Mouse (Mus musculus) stomach, postnatal 0 days (tissue): ENCODE measurements around the gene Nckap5l. TPM values are rescaled to one million over a fixed set of nuclear protein-coding genes. Genes with fewer than 3 reads are reported as not detected.

Experiments
- ATAC-seq: fragments of 200-750 bp; cut with Nextera tagmentation; 2 replicates; pipeline ENCODE4 v1.8.0; 2017; ENCODE audit not compliant: low FRiP score, low TSS enrichment
- DNase-seq: peaks from one replicate; pipeline ENCODE4 v3.0.0-alpha.2; 2016; ENCODE audit warnings: low spot score
- H3K27ac ChIP-seq: fragments of 300-500 bp; sonication (generic); replicated peaks from 2 replicates; pipeline ENCODE4 v1.5.1; 2014; ENCODE audit warnings: mild to moderate bottlenecking, control low read depth
- H3K27me3 ChIP-seq: fragments of 300-500 bp; sonication (generic); 2 replicates; pipeline ENCODE4 v1.6.1; 2014; ENCODE audit warnings: low read length; ENCODE audit not compliant: control insufficient read depth, insufficient read depth
- H3K36me3 ChIP-seq: fragments of 300-500 bp; sonication (generic); 2 replicates; pipeline ENCODE4 v1.6.1; 2014; ENCODE audit warnings: low read length, mixed read lengths; ENCODE audit not compliant: control insufficient read depth, insufficient read depth
- H3K4me1 ChIP-seq: fragments of 300-500 bp; sonication (generic); replicated peaks from 2 replicates; pipeline ENCODE4 v1.6.1; 2014; ENCODE audit warnings: antibody characterized with exemption; ENCODE audit not compliant: control insufficient read depth, insufficient read depth
- H3K4me2 ChIP-seq: fragments of 300-500 bp; sonication (generic); replicated peaks from 2 replicates; pipeline ENCODE4 v1.6.1; 2014; ENCODE audit warnings: low read depth, mild to moderate bottlenecking, control low read depth, moderate library complexity
- H3K4me3 ChIP-seq: fragments of 300-500 bp; sonication (generic); 2 replicates; pipeline ENCODE4 v1.5.1; 2014; ENCODE audit warnings: low read depth, low read length, control low read depth
- H3K9ac ChIP-seq: fragments of 300-500 bp; sonication (generic); 2 replicates; pipeline ENCODE4 v1.6.1; 2014; ENCODE audit warnings: mild to moderate bottlenecking, low read length, control low read depth, mixed read lengths
- H3K9me3 ChIP-seq: fragments of 300-500 bp; sonication (generic); 2 replicates; pipeline ENCODE4 v1.6.1; 2016; ENCODE audit warnings: low read length; ENCODE audit not compliant: control insufficient read depth
- CTCF ChIP-seq: IDR thresholded peaks from 2 replicates; pipeline ENCODE4 v1.5.1; 2016; ENCODE audit warnings: antibody characterized with exemption, low read depth, mild to moderate bottlenecking, moderate library complexity
- EP300 ChIP-seq: optimal IDR thresholded peaks from 2 replicates; pipeline ENCODE3; 2016; ENCODE audit warnings: antibody characterized with exemption
- WGBS: fragments of 180-500 bp; shearing (Covaris S2); extraction: QIAGEN DNeasy Blood & Tissue Kit; methylation state at CpG from one replicate; pipeline ENCODE4 v1.1.7; 2014; 5-methylcytosine and 5-hydroxymethylcytosine counted together
- polyA plus RNA-seq: library from polyadenylated mRNA; unstranded; fragments of >200 nt; fragmentation: Nextera tagmentation; extraction: Ambion mirVana; gene quantifications from 2 replicates; pipeline ENCODE4 v1.2.1, GENCODE M21; 2015

The Nckap5l gene
- polyA plus RNA-seq, 1 experiment from 2014 or later = 2.1 TPM

DNA sequence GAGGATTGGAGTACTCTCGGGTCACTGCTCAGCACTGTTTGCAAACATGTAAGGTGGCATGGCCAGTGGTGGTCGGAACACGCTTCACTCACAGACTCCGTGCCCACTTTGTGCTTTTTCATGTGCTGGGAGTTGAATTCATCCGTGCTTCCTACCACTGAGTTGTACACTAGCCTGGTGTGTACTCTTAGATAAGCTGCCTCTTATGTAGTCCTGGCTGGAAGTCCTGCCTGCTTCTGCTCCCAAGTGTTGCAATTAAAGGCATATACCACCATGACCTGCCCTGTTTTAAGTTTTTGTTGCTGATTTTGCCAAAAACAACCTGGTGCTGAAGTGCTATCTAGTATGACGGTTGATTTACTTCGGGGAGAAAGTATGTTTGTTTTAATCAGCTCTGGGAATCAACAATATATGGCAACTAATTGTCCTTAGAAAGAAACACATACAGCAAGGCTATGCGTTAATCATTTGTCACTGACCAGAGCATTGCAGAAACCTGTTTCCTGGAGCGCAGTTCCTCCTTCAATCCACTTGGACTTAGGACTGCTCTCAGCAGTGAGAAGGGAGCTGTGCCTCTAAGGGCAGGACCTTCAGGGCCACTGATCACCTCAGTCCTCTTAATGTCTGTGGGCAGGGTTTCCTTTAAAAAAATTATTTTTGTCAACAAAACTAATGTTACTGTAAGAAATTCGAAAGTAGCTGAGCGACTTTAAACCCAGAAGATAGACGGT is 54.2 kb downstream of the Nckap5l start:
- no peak for TF ChIP-seq EP300
- no peak for TF ChIP-seq CTCF
- Histone ChIP-seq H3K27ac (peak overlapping the region; percentile 13), H3K4me2 (no peak overlapping the region), H3K9me3 (no peaks in the 10 kb centered on the region), H3K9ac (no peak overlapping the region), H3K4me1 (no peaks in the 10 kb centered on the region), H3K4me3 (no peak overlapping the region), H3K36me3 (peaks cover 28% of the 10 kb centered on the region), H3K27me3 (no peaks in the 10 kb centered on the region)
- 74% methylated on average over 12 of the region's 12 CpGs for WGBS
- ATAC-seq (peak; percentile 79), DNase-seq (no peak)

DNA sequence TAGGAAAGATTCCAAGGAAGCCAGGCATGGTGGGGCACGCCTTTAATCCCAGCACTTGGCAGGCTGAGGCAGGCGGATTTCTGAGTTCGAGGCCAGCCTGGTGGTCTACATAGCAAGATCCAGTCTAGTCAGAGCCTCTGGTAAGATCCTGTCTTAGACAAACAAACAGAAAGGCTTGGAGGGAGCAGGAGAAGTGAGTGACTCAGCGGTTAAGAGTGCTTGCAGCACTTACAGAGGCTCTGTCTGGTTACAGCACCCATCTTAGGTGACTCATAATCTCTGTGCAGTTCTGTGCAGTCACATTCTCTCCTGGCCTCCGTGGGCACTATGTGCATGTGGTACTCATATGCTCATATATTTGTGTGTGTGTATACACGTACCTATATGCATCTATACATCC is 56.9 kb downstream of the Nckap5l start:
- no peak overlapping the region for H3K4me2 ChIP-seq
- H3K4me1 ChIP-seq = 0 out of 2 replicates have a peak, but pooled peaks cover 2% of the 10 kb centered on the region
- peak; percentile 74 for ATAC-seq
- H3K9me3 ChIP-seq = no peaks in the 10 kb centered on the region
- no peak for DNase-seq
- TF ChIP-seq CTCF = no peak
- no peak for TF ChIP-seq EP300
- no peak overlapping the region for H3K27ac ChIP-seq
- H3K27me3 ChIP-seq = no peaks in the 10 kb centered on the region
- no peak overlapping the region for H3K9ac ChIP-seq
- no peak overlapping the region for H3K4me3 ChIP-seq
- WGBS = 63% methylated on average over 6 of the region's 6 CpGs
- peaks cover 10% of the 10 kb centered on the region; the same call in 1 of the 2 replicates for H3K36me3 ChIP-seq

DNA sequence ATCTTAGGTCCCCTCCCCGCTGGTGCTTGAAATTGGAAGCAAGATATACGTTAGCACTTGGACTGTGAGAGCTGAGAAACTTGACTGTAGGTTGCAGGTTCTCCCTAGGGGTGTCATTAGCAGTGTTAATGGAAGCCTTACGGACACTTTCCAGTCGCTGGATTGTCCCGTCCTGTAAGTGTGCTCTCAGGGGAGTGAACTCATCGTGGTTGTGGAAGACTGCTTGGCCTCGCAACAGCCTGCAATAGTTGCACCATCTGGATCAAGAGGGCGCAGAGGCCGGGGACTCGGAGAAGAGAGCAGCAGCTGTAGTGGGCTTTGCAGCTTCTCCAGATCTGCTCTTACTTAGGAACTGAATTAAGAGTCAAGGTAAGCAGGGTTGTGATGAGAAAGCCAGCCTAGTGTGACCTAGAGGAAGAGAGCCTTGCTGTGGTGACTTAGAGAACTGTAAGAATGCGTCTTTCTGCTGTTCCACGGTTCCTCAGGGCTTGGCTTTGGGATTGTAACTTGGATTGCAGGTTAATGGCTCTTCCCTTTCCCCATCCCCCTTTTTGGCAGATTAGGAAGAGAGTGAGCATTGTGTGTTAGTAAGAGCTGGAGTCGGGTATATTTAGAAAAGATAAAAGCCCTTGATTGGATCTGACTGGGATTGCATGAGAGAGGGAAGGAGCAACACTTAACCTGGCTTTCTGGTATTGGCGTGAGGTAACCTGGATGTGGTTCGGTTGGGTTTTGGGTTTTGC is 57.9 kb downstream of the Nckap5l start:
- WGBS = 72% methylated on average over 15 of the region's 15 CpGs
- H3K4me2 ChIP-seq = no peak overlapping the region
- peaks cover 8% of the 10 kb centered on the region; the same call in 1 of the 2 replicates for H3K36me3 ChIP-seq
- no peak overlapping the region for H3K4me3 ChIP-seq
- no peak for DNase-seq
- peak overlapping the region; percentile 45; the same call in 1 of the 2 replicates for H3K27ac ChIP-seq
- no peaks in the 10 kb centered on the region for H3K9me3 ChIP-seq
- TF ChIP-seq CTCF = no peak
- no peak for TF ChIP-seq EP300
- ATAC-seq = no peak
- 0 out of 2 replicates have a peak, but pooled peaks cover 2% of the 10 kb centered on the region for H3K4me1 ChIP-seq
- H3K9ac ChIP-seq = no peak overlapping the region
- no peaks in the 10 kb centered on the region for H3K27me3 ChIP-seq

DNA sequence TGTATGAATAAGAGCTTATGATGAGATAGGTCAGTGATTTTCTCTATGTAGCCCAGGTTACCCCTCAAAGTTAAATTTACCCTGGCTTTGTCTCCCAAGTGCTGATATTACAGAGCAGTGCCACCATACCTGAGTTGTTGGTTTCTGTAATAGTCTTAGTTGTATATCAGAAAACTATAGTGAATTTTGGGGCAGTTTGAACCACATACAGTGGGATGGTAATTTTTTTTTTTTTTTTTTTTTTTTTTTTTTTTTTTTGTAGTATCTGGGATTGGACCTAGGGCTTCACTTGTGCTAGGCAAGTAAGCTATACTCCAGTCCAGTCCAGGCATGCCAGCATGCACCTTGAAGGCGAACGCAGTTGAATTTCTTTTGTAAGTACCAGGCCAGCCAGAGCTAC is 59.9 kb downstream of the Nckap5l start:
- ATAC-seq (no peak), DNase-seq (no peak)
- Histone ChIP-seq H3K9me3 (no peaks in the 10 kb centered on the region), H3K4me2 (no peak overlapping the region), H3K4me1 (0 out of 2 replicates have a peak, but pooled peaks cover 4% of the 10 kb centered on the region), H3K4me3 (no peak overlapping the region), H3K9ac (no peak overlapping the region), H3K36me3 (peaks cover 3% of the 10 kb centered on the region; the same call in 1 of the 2 replicates), H3K27me3 (no peaks in the 10 kb centered on the region), H3K27ac (no peak overlapping the region)
- TF ChIP-seq CTCF = no peak
- no peak for TF ChIP-seq EP300
- WGBS = 83% methylated on average over 2 of the region's 2 CpGs

DNA sequence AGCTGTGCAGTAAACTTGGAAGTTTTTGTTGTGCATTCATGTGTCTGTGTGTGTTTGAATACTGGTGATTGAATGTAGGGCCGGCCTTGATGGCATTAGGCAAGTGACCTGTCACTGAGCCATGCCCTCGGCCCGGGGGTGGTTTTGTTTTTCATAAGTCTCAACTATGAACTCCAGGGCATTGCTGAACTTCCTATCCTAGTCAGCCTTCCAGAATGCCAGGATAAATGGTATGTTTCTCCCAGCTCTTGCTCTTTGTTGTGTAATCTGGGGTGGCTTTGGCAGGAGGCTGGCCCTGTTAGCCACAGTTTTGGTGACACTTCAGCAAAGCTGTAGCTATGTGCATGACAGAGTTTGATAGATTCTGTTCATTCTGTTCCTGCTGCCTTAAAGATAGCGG is 60.7 kb downstream of the Nckap5l start:
- no peak overlapping the region for H3K4me3 ChIP-seq
- peak overlapping the region; percentile 6; the same call in 1 of the 2 replicates for H3K4me2 ChIP-seq
- no peak for DNase-seq
- H3K36me3 ChIP-seq = no peaks in the 10 kb centered on the region
- no peaks in the 10 kb centered on the region for H3K9me3 ChIP-seq
- H3K27ac ChIP-seq = peak overlapping the region; percentile 49
- 28% methylated on average over 4 of the region's 4 CpGs for WGBS
- no peak for ATAC-seq
- no peak overlapping the region for H3K9ac ChIP-seq
- no peak for TF ChIP-seq CTCF
- TF ChIP-seq EP300 = no peak
- no peaks in the 10 kb centered on the region for H3K27me3 ChIP-seq
- H3K4me1 ChIP-seq = 0 out of 2 replicates have a peak, but pooled peaks cover 4% of the 10 kb centered on the region

DNA sequence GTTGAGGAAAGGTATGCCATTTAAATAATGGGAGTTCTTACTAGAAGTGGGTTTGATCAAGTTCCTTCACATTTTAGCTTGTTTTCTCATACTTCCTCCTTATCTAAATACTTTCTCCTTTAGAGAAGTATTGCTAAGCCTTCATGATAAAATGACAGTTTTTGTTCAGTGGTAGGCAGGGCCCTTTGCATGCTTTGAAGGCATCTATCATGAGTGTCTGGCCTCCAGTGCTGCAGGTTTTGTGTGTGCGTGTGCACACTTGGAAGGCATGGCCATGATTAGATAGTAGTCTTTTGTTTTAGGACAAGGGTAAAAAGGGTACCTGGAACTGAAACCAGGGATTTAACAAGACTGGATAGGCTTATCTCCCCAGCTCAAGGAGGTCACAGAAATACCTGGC is 61.1 kb downstream of the Nckap5l start:
- peak overlapping the region; percentile 49 for H3K27ac ChIP-seq
- H3K4me3 ChIP-seq = no peak overlapping the region
- 40% methylated on average over 1 of the region's 1 CpGs for WGBS
- 0 out of 2 replicates have a peak, but pooled peaks cover 4% of the 10 kb centered on the region for H3K4me1 ChIP-seq
- H3K9me3 ChIP-seq = no peaks in the 10 kb centered on the region
- H3K9ac ChIP-seq = no peak overlapping the region
- ATAC-seq (no peak), DNase-seq (no peak)
- TF ChIP-seq CTCF (no peak), EP300 (no peak)
- no peaks in the 10 kb centered on the region for H3K27me3 ChIP-seq
- no peaks in the 10 kb centered on the region for H3K36me3 ChIP-seq
- H3K4me2 ChIP-seq = peak overlapping the region; percentile 6; the same call in 1 of the 2 replicates
